Mouse (Mus musculus): ENCODE measurements at regions not wholly inside any gene's neighbourhood (a gene's known extent, or its start where the extent isn't known, plus 50 kb on each side); places are given as distances from the start of the nearest gene placed in this dataset.
"Not testable (repeated sequence)": the region's sequence is repeated elsewhere in the genome, so short reads cannot be mapped to it uniquely, and the experiment has no call there.

DNA sequence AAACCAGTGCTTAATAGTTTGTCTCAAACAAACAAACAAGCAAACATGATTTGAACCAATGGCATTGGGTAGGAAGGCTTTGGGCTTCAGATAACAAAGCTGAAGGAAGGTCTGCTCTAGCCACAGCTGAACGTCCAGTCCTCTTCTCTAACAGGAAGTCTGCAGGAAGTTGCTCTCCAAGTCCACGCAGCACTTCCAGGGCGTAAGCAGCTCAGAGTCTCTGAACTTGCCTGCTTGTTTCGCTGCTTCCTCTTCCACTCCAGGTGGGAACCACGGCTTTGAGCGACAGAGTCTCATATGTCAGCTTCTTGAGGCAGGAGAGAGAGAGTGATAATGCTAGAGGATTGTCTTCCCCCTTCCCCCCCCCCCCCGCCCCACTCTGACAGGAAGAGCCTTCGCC, 123.6 kb downstream of the Tnfrsf21 start:
- Histone ChIP-seq H3K4me2 (ENCODE audit: low read depth, low read length) (no peak overlapping the region), H3K9me3 (ENCODE audit: control insufficient read depth, low read length) (no peaks in the 10 kb centered on the region), H3K27ac (ENCODE audit: low read length) (no peak overlapping the region), H3K36me3 (ENCODE audit: control insufficient read depth, insufficient read depth, low read length) (no peaks in the 10 kb centered on the region), H3K27me3 (replicated peaks; ENCODE audit: control insufficient read depth, insufficient read depth, low read length) (no peaks in the 10 kb centered on the region), H3K9ac (ENCODE audit: low read depth, low read length) (no peak overlapping the region), H3K4me1 (ENCODE audit: control insufficient read depth, insufficient read depth, low read length) (peaks cover 2% of the 10 kb centered on the region; the same call in 1 of the 2 replicates), H3K4me3 (ENCODE audit: low read length) (no peak overlapping the region)
- no peak for ATAC-seq
- 60% methylated on average over 7 of the region's 8 CpGs for WGBS

GRCm38 (mm10) chr17:43141740-43142139, 125.4 kb downstream of the Tnfrsf21 start:
- no peak overlapping the region for H3K4me3 ChIP-seq (ENCODE audit: low read length)
- ATAC-seq = no peak
- H3K4me1 ChIP-seq (ENCODE audit: control insufficient read depth, insufficient read depth, low read length) = no peaks in the 10 kb centered on the region; the same call in 1 of the 2 replicates
- WGBS = 77% methylated on average over 7 of the region's 7 CpGs
- H3K9me3 ChIP-seq (ENCODE audit: control insufficient read depth, low read length) = no peaks in the 10 kb centered on the region
- no peaks in the 10 kb centered on the region for H3K36me3 ChIP-seq (ENCODE audit: control insufficient read depth, insufficient read depth, low read length)
- H3K27me3 ChIP-seq (replicated peaks; ENCODE audit: control insufficient read depth, insufficient read depth, low read length) = no peaks in the 10 kb centered on the region
- no peak overlapping the region for H3K27ac ChIP-seq (ENCODE audit: low read length)
- no peak overlapping the region for H3K4me2 ChIP-seq (ENCODE audit: low read depth, low read length)
- H3K9ac ChIP-seq (ENCODE audit: low read depth, low read length) = no peak overlapping the region

- no peak overlapping the region for H3K4me2 ChIP-seq (ENCODE audit: low read depth, low read length)
- H3K9ac ChIP-seq (ENCODE audit: low read depth, low read length) = no peak overlapping the region
- H3K27ac ChIP-seq (ENCODE audit: low read length) = no peak overlapping the region
- no peaks in the 10 kb centered on the region for H3K36me3 ChIP-seq (ENCODE audit: control insufficient read depth, insufficient read depth, low read length)
- peaks cover 9% of the 10 kb centered on the region for H3K4me1 ChIP-seq (ENCODE audit: control insufficient read depth, insufficient read depth, low read length)
- H3K9me3 ChIP-seq (ENCODE audit: control insufficient read depth, low read length) = no peaks in the 10 kb centered on the region
- H3K4me3 ChIP-seq (ENCODE audit: low read length) = no peak overlapping the region
- peak; percentile 68; the same call in 1 of the 2 replicates for ATAC-seq
- no peaks in the 10 kb centered on the region for H3K27me3 ChIP-seq (replicated peaks; ENCODE audit: control insufficient read depth, insufficient read depth, low read length)
- 51% methylated on average over 1 of the region's 1 CpGs for WGBS
Observed at GRCm38 (mm10) chr17:43145749-43146148, 124.4 kb upstream of the Adgrf1 start.

- H3K27me3 ChIP-seq (replicated peaks; ENCODE audit: control insufficient read depth, insufficient read depth, low read length) = no peaks in the 10 kb centered on the region
- ATAC-seq = 0 out of 2 replicates have a peak, but pooled peaks have one; percentile 31
- no peak overlapping the region for H3K27ac ChIP-seq (ENCODE audit: low read length)
- no peaks in the 10 kb centered on the region for H3K9me3 ChIP-seq (ENCODE audit: control insufficient read depth, low read length)
- peaks cover 9% of the 10 kb centered on the region for H3K4me1 ChIP-seq (ENCODE audit: control insufficient read depth, insufficient read depth, low read length)
- H3K4me2 ChIP-seq (ENCODE audit: low read depth, low read length) = no peak overlapping the region
- H3K36me3 ChIP-seq (ENCODE audit: control insufficient read depth, insufficient read depth, low read length) = no peaks in the 10 kb centered on the region
- 5% methylated on average over 3 of the region's 3 CpGs for WGBS
- no peak overlapping the region for H3K4me3 ChIP-seq (ENCODE audit: low read length)
- no peak overlapping the region for H3K9ac ChIP-seq (ENCODE audit: low read depth, low read length)
Observed at GRCm38 (mm10) chr17:43147935-43148334, 122.2 kb upstream of the Adgrf1 start.

DNA sequence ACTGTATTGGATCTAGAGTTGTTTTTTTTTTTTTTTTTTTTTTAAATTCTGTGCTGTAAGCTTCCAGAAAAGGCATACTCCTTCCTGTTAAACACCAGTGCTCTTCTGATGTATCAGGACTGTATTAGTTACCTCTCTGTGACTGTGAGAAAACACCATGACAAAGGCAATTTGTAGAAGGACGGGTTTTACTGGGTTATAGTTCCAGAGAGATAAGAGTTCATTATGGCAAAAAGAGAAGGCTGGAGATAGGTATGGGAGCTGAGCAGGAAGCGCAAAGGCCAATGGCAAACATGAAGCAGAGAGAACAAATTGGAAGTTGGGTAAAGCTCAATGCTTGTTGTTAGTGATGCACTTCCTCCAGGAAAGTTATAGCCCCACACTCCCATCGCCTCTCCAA, 117.5 kb upstream of the Adgrf1 start:
- 73% methylated on average over 3 of the region's 3 CpGs for WGBS
- Histone ChIP-seq H3K9ac (ENCODE audit: low read depth, low read length) (no peak overlapping the region), H3K4me2 (ENCODE audit: low read depth, low read length) (no peak overlapping the region), H3K27ac (ENCODE audit: low read length) (no peak overlapping the region), H3K9me3 (ENCODE audit: control insufficient read depth, low read length) (no peaks in the 10 kb centered on the region), H3K36me3 (ENCODE audit: control insufficient read depth, insufficient read depth, low read length) (no peaks in the 10 kb centered on the region), H3K27me3 (replicated peaks; ENCODE audit: control insufficient read depth, insufficient read depth, low read length) (no peaks in the 10 kb centered on the region), H3K4me1 (ENCODE audit: control insufficient read depth, insufficient read depth, low read length) (peaks cover 7% of the 10 kb centered on the region), H3K4me3 (ENCODE audit: low read length) (no peak overlapping the region)
- peak; percentile 77 for ATAC-seq

DNA sequence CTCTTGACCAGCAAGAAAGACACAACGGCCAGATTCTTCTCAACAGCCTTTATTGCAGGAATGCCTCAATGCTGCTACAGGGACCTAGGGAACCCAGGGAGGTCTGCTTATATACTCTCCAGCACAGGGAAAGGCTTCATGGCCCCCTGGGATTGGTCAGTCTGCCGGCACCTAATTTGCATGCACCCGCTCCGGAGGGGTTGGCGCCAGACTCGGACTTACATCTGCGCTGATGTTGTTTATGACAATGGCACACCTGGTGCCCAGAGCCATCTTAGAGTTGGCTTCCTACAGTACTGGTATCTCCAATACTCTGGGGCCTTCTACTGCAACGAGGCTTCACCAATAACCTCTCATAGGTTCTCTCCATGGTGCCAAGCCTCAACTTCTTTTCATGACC, 114.9 kb upstream of the Adgrf1 start:
- WGBS = 91% methylated on average over 8 of the region's 8 CpGs
- not testable (repeated sequence) for H3K36me3 ChIP-seq (ENCODE audit: control insufficient read depth, insufficient read depth, low read length); H3K27me3 ChIP-seq (replicated peaks; ENCODE audit: control insufficient read depth, insufficient read depth, low read length); H3K27ac ChIP-seq (ENCODE audit: low read length); H3K4me3 ChIP-seq (ENCODE audit: low read length); H3K9me3 ChIP-seq (ENCODE audit: control insufficient read depth, low read length); ATAC-seq; H3K9ac ChIP-seq (ENCODE audit: low read depth, low read length); H3K4me2 ChIP-seq (ENCODE audit: low read depth, low read length)
- peaks cover 11% of the 10 kb centered on the region; the same call in 1 of the 2 replicates for H3K4me1 ChIP-seq (ENCODE audit: control insufficient read depth, insufficient read depth, low read length)

GRCm38 (mm10) chr17:43156116-43156515, 114.0 kb upstream of the Adgrf1 start:
- Histone ChIP-seq H3K36me3 (ENCODE audit: control insufficient read depth, insufficient read depth, low read length) (no peaks in the 10 kb centered on the region), H3K4me3 (ENCODE audit: low read length) (no peak overlapping the region), H3K4me2 (ENCODE audit: low read depth, low read length) (no peak overlapping the region), H3K27me3 (replicated peaks; ENCODE audit: control insufficient read depth, insufficient read depth, low read length) (no peaks in the 10 kb centered on the region), H3K9me3 (ENCODE audit: control insufficient read depth, low read length) (no peaks in the 10 kb centered on the region), H3K4me1 (ENCODE audit: control insufficient read depth, insufficient read depth, low read length) (peaks cover 11% of the 10 kb centered on the region; the same call in 1 of the 2 replicates), H3K9ac (ENCODE audit: low read depth, low read length) (no peak overlapping the region), H3K27ac (ENCODE audit: low read length) (no peak overlapping the region)
- 58% methylated on average over 5 of the region's 5 CpGs for WGBS
- ATAC-seq = no peak

- peak overlapping the region; percentile 20; the same call in 1 of the 2 replicates for H3K4me2 ChIP-seq (ENCODE audit: low read depth, low read length)
- no peaks in the 10 kb centered on the region for H3K9me3 ChIP-seq (ENCODE audit: control insufficient read depth, low read length)
- peak; percentile 83 for ATAC-seq
- no peak overlapping the region for H3K4me3 ChIP-seq (ENCODE audit: low read length)
- no peak overlapping the region for H3K27ac ChIP-seq (ENCODE audit: low read length)
- H3K9ac ChIP-seq (ENCODE audit: low read depth, low read length) = no peak overlapping the region
- no peaks in the 10 kb centered on the region for H3K27me3 ChIP-seq (replicated peaks; ENCODE audit: control insufficient read depth, insufficient read depth, low read length)
- H3K36me3 ChIP-seq (ENCODE audit: control insufficient read depth, insufficient read depth, low read length) = no peaks in the 10 kb centered on the region
- whole genome bisulfite sequencing = 34% methylated on average over 15 of the region's 15 CpGs
- H3K4me1 ChIP-seq (ENCODE audit: control insufficient read depth, insufficient read depth, low read length) = peaks cover 11% of the 10 kb centered on the region; the same call in 1 of the 2 replicates
Observed at GRCm38 (mm10) chr17:43157781-43158501, 112.2 kb upstream of the Adgrf1 start.

DNA sequence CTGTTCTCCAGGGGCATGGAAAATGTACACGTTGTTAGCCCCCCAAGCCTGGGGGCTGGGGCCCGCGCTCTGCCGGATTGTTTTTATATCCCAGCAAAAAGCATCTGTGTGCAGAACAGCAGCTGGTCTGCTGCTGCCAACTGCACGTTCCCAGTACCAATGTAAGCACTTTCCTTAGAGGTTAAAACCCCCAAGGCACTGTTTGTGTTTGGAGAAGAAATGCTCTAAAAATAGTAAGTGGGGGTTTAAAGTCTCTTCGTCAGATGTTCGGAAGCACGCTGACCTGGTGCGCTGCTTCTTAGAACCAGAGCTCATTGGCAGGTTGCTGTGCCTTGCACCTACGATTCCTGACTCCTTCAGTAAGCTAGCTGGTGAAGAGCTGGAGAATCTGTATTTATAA, 111.4 kb upstream of the Adgrf1 start:
- H3K27ac ChIP-seq (ENCODE audit: low read length) = no peak overlapping the region
- H3K4me1 ChIP-seq (ENCODE audit: control insufficient read depth, insufficient read depth, low read length) = peaks cover 11% of the 10 kb centered on the region; the same call in 1 of the 2 replicates
- H3K36me3 ChIP-seq (ENCODE audit: control insufficient read depth, insufficient read depth, low read length) = no peaks in the 10 kb centered on the region
- H3K9ac ChIP-seq (ENCODE audit: low read depth, low read length) = no peak overlapping the region
- WGBS = 32% methylated on average over 10 of the region's 10 CpGs
- H3K4me2 ChIP-seq (ENCODE audit: low read depth, low read length) = peak overlapping the region; percentile 20; the same call in 1 of the 2 replicates
- H3K9me3 ChIP-seq (ENCODE audit: control insufficient read depth, low read length) = no peaks in the 10 kb centered on the region
- no peak overlapping the region for H3K4me3 ChIP-seq (ENCODE audit: low read length)
- H3K27me3 ChIP-seq (replicated peaks; ENCODE audit: control insufficient read depth, insufficient read depth, low read length) = no peaks in the 10 kb centered on the region
- no peak for ATAC-seq
